Mouse (Mus musculus) right cerebral cortex, adult 2 months (tissue): ENCODE measurements around the gene Gm609.
"Not testable (repeated sequence)": the region's sequence is repeated elsewhere in the genome, so short reads cannot be mapped to it uniquely, and the experiment has no call there.

Experiments
- DNase-seq, 2 experiments: peaks; one replicate each; pipeline ENCODE4 v3.0.0; 2021 to 2022; ENCODE audit warnings: low spot score in 2 of 2

The Gm609 gene

DNA sequence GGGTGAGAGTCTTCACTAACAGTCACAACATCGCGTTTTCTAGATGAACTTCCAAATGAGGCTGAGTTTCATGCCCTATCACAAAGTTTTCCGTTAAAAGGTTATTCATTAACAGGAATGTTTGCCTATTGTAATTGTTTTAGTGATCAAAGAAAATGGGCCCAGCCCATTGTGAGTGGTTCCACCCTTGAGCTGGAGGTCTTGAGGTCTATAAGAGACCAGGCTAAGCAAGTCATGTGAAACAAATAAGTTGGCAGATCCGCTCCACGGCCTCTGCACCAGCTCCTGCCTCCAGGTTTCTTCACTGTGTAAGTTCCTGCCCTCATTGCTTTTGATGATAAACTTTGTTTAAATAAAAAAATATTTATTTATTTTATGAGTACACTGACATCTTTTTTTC is at the start of gene Gm609:
Gene Gm609 (minus strand): TSS at position 43 of the 400 bp plus-strand sequence.
- no peak for DNase-seq

GRCm38 (mm10) chr16:45542108-45542507 is 49.3 kb upstream of the Gm609 start:
- no peak for DNase-seq

- DNase-seq = not testable (repeated sequence)
Measured at GRCm38 (mm10) chr16:45538342-45538741, 45.6 kb upstream of the Gm609 start.

- no peak for DNase-seq
Measured at GRCm38 (mm10) chr16:45535009-45535408, 42.2 kb upstream of the Gm609 start, which contains the start of gene Slc9c1. Slc9c1 (plus strand) TSS chr16:45535309.

GRCm38 (mm10) chr16:45531950-45532349 is 39.2 kb upstream of the Gm609 start, which contains the start of gene Gm17783:
Gm17783 (minus strand) TSS chr16:45532050.
- DNase-seq = no peak

GRCm38 (mm10) chr16:45525551-45525950 is 32.8 kb upstream of the Gm609 start:
- DNase-seq = no peak

GRCm38 (mm10) chr16:45495326-45495725 is 2.6 kb upstream of the Gm609 start:
- no peak for DNase-seq

GRCm38 (mm10) chr16:45476991-45477390 is 15.8 kb downstream of the Gm609 start:
- no peak for DNase-seq

GRCm38 (mm10) chr16:45471836-45472235 is 20.9 kb downstream of the Gm609 start:
- DNase-seq = not testable (repeated sequence)

DNA sequence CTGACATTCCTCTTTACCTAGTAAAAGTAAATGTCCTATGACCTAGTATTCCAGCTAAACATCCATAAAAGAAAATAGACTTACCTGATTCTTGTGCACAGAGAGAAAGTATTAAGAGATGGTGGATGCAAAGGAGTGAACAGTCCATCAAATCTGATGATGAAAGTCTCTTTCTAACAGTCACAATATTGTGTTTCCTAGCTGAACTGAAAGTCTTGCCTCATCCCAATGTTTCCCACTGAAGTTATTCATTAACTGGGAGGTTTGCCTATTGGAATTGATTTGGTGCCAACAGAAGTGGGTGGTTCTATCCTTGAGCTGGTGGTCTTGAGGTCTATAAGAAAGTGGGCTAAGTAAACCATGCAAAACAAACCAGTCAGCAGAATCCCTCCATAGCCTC is 38.0 kb downstream of the Gm609 start:
- no peak for DNase-seq

GRCm38 (mm10) chr16:45437230-45437739 is 55.5 kb downstream of the Gm609 start:
- no peak for DNase-seq

DNA sequence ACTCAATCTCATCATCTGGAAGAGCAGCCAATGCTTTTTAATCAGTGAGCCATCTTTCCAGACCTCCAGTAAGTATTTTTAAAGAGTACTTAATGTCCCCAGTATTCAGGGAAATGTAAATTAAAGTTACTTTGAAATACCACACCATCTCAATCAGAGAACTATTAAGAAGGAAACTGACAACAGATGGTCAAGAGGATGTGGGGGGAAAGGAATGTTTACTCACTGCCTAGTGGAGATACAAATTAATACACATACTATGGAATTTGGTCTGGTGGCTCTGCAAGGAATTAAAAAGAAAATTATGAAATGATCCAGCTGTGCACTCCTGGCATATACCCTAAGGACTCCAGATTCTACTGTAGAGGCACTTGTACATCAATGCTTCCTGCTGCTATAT is 57.2 kb downstream of the Gm609 start:
- DNase-seq = no peak

DNA sequence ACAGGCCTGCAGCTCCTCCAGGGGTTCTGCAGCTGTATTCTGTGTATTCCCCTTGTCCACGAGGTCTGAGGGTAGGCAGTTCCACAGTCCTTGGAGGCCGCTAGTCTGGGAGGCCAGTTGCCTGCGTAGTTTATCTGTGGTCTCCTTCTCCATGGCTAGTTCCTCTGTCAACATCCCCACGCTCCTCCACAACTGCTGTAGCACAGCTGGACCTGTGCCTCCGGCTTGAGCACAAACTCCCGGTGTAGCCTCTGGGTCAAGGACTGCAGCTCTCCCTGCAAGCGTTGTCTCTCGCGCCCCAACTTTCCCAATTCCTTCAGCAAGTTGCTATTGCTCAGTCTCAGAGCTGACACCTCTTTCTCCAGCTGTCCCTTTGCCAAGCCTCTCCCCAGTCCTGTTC is 65.1 kb downstream of the Gm609 start:
- DNase-seq = no peak

- DNase-seq = no peak
Measured at GRCm38 (mm10) chr16:45413497-45413896, 79.3 kb downstream of the Gm609 start.

GRCm38 (mm10) chr16:45409064-45409446 is 83.7 kb downstream of the Gm609 start:
- not testable (repeated sequence) for DNase-seq

GRCm38 (mm10) chr16:45408425-45409063 is 84.2 kb downstream of the Gm609 start, which contains the start of gene Cd200:
Cd200 (minus strand) TSS chr16:45409053.
- DNase-seq = peak; percentile 61 to 70

GRCm38 (mm10) chr16:45407645-45408400 is 84.9 kb downstream of the Gm609 start:
- DNase-seq = no peak

GRCm38 (mm10) chr16:45407091-45407490 is 85.7 kb downstream of the Gm609 start:
- no peak for DNase-seq

GRCm38 (mm10) chr16:45402951-45403350 is 89.8 kb downstream of the Gm609 start:
- no peak for DNase-seq

GRCm38 (mm10) chr16:45402036-45402435 is 90.7 kb downstream of the Gm609 start:
- no peak for DNase-seq

GRCm38 (mm10) chr16:45399947-45400555 is 92.7 kb downstream of the Gm609 start:
- DNase-seq = no peak

- no peak for DNase-seq
Measured at GRCm38 (mm10) chr16:45399411-45399810, 93.4 kb downstream of the Gm609 start.
